Mouse (Mus musculus) retina, embryonic 14.5 days (tissue): ENCODE measurements around the gene Eps8l1.

Experiments used
- DNase-seq: peaks from one replicate; pipeline ENCODE4 v3.0.0-alpha.2; 2015; ENCODE audit warnings: low spot score

The Eps8l1 gene

GRCm38 (mm10) chr7:4478021-4478795, 17.7 kb downstream of the Eps8l1 start:
- DNase-seq, result peak; percentile 90

GRCm38 (mm10) chr7:4478796-4479291, 18.4 kb downstream of the Eps8l1 start:
- DNase-seq, result no peak

DNA sequence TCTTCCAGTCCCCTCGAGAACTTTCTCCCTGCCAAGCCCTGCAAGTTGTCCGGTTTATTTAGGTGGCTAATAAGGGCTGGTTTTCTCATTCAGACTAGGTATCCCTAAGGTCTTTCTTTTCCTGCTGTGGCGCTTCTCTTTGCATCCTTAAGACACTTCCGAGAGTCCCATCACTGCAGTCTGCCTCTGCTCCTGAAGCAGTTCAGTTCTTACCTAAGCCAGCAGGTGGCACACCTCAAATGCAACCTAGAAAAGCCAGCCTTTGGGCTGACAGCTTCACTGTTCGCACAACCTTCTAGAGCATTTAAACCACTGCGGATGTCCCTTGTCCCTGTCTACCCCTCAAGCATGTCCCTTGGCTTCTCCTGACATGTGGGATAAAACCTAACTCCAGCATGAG, 19.2 kb downstream of the Eps8l1 start:
- peak; percentile 68 for DNase-seq

GRCm38 (mm10) chr7:4482281-4482680, 21.8 kb downstream of the Eps8l1 start:
- no peak for DNase-seq

GRCm38 (mm10) chr7:4491308-4491707, 30.8 kb downstream of the Eps8l1 start:
- no peak for DNase-seq

DNA sequence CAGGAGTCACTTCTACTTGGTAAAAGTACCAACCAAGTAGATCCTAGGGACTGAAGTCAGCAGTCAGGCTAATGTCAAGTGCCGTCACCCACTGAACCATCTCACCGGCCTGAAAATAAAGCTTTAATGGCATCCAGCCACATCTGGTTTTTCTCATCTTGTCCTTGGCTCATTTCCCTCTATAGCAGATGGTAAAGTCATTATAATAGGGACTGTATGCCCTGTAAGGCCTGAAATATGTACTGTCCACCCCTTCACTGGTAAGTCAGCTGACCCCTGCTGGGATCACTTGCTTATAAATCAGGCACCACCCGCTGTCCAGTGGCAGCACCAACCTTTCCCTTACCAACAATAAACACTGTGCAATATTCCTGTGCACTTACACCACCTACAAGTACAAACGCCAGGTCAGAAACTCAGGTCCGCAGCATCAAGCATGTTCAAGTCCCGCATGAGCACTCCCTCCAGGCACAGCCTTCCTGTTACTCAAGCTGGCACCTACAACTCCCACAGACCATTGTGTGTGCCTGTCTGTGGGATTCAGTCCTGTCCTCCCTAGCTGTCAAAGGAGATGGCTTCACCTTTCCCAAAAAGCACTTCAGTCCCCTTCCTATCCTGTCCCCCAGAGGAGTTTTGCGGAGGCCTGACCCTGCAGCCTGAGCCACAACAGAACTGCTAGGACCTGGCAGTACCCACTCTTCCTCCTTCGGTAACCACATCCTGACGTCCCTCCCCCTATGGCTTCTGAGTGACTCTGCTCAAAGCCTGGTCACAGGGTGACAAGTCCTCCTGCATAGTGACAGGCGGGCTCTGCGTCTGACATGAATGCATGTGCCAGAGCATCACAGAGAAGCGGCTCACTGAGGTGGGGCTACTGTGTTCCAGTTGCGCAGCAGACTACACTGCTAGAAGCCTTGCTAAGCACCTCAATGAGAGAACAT, 32.1 kb downstream of the Eps8l1 start:
- no peak for DNase-seq

DNA sequence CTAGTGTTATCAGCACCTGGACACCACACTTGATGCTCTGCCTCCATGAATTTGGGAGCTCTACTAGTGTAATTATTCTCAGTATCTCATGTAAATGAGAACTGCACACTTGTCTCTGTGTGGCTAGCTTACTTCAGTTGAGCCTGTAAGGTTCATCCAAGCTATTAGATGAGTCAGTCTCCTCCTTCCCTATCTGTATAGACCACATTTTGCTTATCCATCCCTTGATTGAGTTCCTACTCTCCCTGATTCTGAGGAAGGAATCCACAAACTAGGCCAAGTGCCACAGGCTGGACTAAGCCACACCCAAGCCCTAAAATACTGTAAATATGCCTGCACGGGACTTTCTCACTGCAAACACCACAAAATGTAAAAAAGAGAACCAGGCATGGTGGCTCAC, 33.5 kb downstream of the Eps8l1 start:
- DNase-seq, result no peak

DNA sequence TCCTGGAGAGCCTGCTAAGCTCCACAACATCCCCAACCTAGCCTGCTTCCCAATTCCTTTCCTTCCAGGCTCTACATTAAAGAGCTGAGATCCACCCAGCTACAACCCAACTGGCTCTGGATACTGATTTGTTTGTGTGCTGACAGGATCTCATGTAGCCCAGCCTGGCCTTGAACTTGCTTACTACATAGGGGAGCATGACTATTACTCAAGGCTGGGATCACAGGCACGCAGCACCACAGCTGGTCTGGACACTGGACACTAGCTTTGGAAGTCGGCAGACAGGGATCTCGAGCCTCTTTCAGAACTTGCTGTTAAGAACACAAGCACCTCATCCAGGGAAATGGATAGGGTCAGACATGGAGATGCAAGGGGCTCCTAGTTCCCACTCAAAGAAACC, 36.0 kb downstream of the Eps8l1 start:
- no peak for DNase-seq

DNA sequence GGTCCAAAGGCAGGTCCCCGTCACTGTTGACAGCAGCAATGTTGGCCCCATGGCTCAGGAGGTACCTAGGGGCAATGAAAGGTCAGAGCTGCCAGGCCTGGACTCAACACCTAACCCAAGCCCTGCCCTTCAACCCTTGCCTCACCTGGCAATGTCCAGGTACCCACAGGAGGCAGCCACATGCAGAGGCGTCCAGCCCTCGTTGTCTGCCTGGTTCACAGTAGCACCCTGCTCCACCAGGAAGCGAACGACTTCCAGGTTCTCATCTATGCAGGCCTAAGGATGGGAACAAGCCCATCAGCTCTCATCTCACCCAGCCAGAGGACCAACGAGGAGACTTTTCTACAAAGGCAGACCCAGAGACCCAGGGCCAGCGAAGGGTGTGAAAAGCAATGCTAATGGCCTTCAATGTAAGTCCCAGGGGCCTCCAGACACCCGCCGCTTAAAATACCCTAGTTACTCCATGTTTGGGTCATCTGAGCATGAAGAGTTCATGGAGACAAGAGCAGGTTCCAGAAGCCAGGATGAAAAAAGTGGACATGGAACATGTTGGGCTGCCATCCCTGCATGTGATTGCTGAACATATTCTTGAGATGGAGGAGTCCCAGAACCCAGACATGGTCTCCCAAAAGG, 36.9 kb downstream of the Eps8l1 start:
- DNase-seq, result no peak

DNA sequence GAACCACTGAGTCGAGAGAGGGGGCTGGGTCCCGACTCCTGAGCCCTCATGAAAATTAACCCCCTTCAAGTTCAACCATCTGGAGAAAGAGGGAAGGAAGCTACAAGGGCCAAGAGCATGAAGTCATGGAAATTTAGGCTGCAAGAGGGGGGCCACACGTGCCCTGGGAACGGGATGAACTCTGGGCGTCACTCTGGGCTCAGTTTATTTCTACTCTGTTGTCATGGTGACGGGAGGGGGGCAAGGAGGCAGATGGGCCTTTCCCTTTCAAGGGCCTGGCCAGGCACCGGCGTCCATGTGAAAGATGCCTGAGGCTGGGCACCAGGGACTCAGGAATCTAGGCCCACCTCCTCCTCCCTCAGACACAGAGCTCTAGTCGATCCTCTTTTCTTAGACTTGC, 37.8 kb downstream of the Eps8l1 start:
- DNase-seq, result peak; percentile 77

- DNase-seq, result no peak
Measured at GRCm38 (mm10) chr7:4499034-4499433, 38.6 kb downstream of the Eps8l1 start.

GRCm38 (mm10) chr7:4500892-4501471, 40.5 kb downstream of the Eps8l1 start:
- peak; percentile 48 for DNase-seq

DNA sequence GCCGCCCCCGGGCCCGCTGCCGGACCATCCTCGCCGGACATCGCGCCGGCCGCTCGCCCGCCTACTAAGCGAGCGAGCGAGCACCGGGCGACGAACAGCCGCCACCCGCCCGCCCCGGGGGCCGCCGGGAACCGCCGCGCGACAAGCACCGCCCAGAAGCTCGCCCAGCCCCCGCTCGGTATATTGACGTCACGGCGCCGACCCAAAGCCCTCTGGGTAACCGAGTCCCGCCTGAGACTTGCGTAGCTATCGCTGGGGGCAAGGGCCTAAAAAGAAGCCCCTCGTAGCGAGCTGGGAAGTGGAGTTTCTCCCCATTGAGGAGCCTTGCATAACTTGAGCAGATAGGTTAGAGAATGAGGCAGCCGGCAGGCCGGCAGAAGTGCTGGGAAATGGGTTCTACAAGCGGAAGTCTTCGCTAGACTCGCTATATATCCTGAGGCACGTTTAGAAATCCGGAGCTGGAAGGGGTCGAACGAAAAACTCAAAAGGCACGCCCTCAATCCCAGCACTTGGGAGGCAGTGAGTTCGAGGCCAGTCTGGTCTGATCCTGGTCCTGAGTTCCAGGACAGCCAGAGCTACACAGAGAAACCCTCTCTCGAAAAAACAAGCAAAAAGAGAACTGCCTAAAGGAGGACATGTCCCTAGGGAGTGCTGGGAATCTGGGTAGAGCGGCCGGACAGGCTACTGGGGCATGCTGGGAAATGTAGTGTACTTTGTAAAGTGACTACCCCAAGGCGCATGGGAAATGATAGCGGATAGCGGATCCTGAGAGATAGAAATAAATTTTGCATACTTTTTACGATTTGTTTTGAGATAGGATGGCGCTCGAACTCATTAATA, 41.3 kb downstream of the Eps8l1 start, which contains the start of gene Ppp1r12c:
Gene Ppp1r12c, minus strand, starts transcription at position 123 of the 840 bp plus-strand sequence.
- peak; percentile 95 for DNase-seq

GRCm38 (mm10) chr7:4502421-4503090, 42.1 kb downstream of the Eps8l1 start:
- peak; percentile 68 for DNase-seq

- DNase-seq, result no peak
Measured at GRCm38 (mm10) chr7:4503100-4503499, 42.6 kb downstream of the Eps8l1 start.

DNA sequence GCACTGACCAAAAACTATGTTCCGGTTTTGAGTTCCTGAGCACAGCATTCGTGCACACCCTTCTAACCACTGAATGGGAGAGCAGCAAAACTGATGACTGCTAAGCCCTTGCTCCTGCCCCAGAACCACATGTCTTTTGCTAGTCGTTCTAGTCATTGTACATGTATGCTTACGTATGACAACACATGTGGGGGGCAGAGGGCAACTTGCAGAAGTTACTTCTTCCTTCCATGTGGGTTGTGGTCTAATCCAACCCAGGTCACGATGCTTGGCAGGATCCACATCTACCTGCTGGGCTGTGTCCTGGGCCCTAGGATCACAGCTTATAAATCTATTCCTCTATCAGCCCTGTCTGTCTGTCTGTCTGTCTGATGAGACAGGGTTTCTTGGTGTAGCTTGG, 43.4 kb downstream of the Eps8l1 start:
- no peak for DNase-seq

DNA sequence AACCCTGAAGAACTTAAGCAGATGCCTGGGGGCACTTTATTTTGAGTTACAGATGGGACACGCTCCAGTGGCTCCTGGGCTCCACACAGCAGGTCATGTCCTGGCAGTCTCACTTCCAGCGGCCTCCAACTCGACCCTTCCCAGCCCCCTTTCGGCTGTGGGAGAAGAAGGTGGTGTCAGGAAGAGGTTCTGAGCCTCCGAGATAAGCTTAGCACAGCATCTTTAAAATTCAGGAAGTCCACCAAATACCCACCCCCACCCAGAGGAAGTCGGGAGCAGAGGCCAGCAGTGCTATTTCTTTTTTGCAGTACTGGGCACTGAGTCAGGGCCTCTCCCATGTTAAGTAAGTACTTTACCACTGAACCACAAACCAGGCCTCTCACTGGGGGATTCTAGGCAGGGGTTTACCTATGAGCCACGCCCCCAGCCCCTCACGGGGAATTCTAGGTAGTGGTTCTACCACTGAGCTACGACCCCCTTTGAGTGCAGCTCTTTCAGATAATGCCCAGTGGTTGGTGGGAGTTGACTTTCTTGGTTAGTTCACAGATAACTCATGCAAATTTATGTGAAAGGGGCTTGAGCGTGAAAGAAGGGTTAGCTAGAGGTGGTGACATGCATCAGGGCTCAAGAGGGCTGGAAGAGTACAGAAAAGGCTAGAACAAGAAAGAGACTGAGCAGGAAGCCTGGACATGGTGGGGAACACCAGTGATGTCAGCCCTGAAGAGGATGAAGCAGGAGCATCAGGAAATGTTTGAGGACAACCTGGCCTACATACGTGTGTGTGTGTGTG, 44.4 kb downstream of the Eps8l1 start:
- no peak for DNase-seq

DNA sequence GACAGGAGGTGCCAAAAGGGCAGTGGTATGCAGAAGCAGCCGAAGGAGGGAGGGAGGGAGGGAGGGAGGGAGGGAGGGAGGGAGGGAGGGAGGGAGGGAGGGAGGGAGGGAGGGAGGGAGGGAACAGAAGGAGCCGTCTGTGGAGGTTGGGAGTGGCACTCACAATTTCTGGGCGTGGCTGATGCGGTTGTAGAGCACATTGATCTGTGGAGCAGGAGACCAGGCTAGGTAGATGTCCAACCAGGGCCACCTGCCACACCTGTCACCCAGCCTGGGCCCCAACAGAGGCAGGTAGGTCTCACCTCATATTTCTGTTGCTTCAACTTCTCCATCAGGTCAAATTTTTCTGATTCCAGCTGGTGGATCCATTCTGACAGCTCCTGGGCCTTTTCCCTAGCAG, 46.7 kb downstream of the Eps8l1 start:
- DNase-seq, result no peak

DNA sequence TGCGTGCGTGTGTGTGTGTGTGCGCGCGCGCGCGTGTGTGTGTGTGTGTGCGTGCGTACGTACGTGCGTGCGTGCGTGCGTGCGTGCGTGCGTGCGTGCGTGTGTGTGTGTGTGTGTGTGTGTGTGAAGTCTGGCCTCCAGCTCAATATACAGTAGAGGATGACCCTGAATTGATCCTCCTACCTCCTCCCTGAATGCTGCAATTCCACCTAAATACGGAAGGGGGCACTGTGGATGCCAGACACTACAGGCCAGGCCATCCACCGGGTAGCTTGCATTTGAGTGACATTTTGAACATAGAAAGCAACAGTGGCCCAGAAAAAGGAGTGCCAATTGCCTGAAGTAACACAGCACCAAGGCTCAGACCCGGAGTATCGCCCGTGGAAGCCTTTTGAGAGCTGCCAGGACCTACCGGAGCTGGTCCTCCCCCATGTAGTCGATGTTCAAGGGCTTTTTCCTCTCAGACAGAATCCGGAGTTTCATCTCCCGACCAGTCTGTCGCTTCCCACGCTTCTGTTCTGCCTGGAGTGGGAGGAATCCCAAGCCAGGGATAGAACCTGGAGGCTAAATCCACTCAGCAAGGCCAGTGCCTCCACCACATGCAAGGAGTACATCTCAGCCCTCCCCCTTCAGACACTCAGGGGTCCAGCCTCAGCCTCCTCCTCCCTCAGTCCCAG, 47.7 kb downstream of the Eps8l1 start:
- DNase-seq, result no peak
